Mouse (Mus musculus) cerebral cortex, adult 2 months (tissue): ENCODE measurements around the gene Schip1.

ENCODE experiments used
- WGBS: fragments of 180-500 bp; shearing (Covaris S2); methylation state at CpG from one replicate; pipeline ENCODE4 v1.1.7; 2018; 5-methylcytosine and 5-hydroxymethylcytosine counted together

The Schip1 gene

GRCm38 (mm10) chr3:68510872-68511271 lies 446.3 kb downstream of the Schip1 start:
- WGBS: 84% methylated on average over 5 of the region's 5 CpGs

GRCm38 (mm10) chr3:68511744-68512143 lies 447.1 kb downstream of the Schip1 start:
- WGBS: 65% methylated on average over 4 of the region's 4 CpGs

GRCm38 (mm10) chr3:68512327-68512726 lies 447.7 kb downstream of the Schip1 start:
- 73% methylated on average over 11 of the region's 11 CpGs for WGBS

- WGBS: 52% methylated on average over 7 of the region's 7 CpGs
Measured at GRCm38 (mm10) chr3:68513340-68514119, 448.9 kb downstream of the Schip1 start.

GRCm38 (mm10) chr3:68514120-68514497 lies 449.5 kb downstream of the Schip1 start:
- WGBS: 62% methylated on average over 3 of the region's 3 CpGs

- WGBS: 92% methylated on average over 3 of the region's 3 CpGs
Measured at GRCm38 (mm10) chr3:68514717-68515116, 450.1 kb downstream of the Schip1 start.

GRCm38 (mm10) chr3:68516393-68517081 lies 451.9 kb downstream of the Schip1 start:
- 45% methylated on average over 12 of the region's 12 CpGs for WGBS

GRCm38 (mm10) chr3:68517236-68517635 lies 452.6 kb downstream of the Schip1 start:
- WGBS: 26% methylated on average over 7 of the region's 7 CpGs

- WGBS: 90% methylated on average over 8 of the region's 8 CpGs
Measured at GRCm38 (mm10) chr3:68518041-68518440, 453.4 kb downstream of the Schip1 start.

- WGBS: 91% methylated on average over 5 of the region's 5 CpGs
Measured at GRCm38 (mm10) chr3:68518586-68518985, 454.0 kb downstream of the Schip1 start.

GRCm38 (mm10) chr3:68525361-68525878 lies 460.8 kb downstream of the Schip1 start:
- WGBS: 65% methylated on average over 10 of the region's 10 CpGs

GRCm38 (mm10) chr3:68526416-68526815 lies 461.8 kb downstream of the Schip1 start:
- 65% methylated on average over 4 of the region's 4 CpGs for WGBS

GRCm38 (mm10) chr3:68527182-68527581 lies 462.6 kb downstream of the Schip1 start:
- 67% methylated on average over 4 of the region's 4 CpGs for WGBS

GRCm38 (mm10) chr3:68531908-68532307 lies 467.3 kb downstream of the Schip1 start:
- 80% methylated on average over 4 of the region's 4 CpGs for WGBS

GRCm38 (mm10) chr3:68534571-68535051 lies 470.0 kb downstream of the Schip1 start:
- WGBS: 34% methylated on average over 7 of the region's 7 CpGs

- 67% methylated on average over 7 of the region's 7 CpGs for WGBS
Measured at GRCm38 (mm10) chr3:68535160-68535728, 470.6 kb downstream of the Schip1 start.

GRCm38 (mm10) chr3:68536071-68536470 lies 471.5 kb downstream of the Schip1 start:
- WGBS: 56% methylated on average over 3 of the region's 3 CpGs

GRCm38 (mm10) chr3:68541688-68542087 lies 477.1 kb downstream of the Schip1 start:
- WGBS: 80% methylated on average over 8 of the region's 8 CpGs

GRCm38 (mm10) chr3:68542944-68543501 lies 478.4 kb downstream of the Schip1 start:
- WGBS: 2% methylated on average over 7 of the region's 7 CpGs

GRCm38 (mm10) chr3:68544811-68545210 lies 480.2 kb downstream of the Schip1 start:
- WGBS: 76% methylated on average over 7 of the region's 7 CpGs

GRCm38 (mm10) chr3:68545898-68546297 lies 481.3 kb downstream of the Schip1 start:
- 42% methylated on average over 6 of the region's 6 CpGs for WGBS

- WGBS: 72% methylated on average over 4 of the region's 4 CpGs
Measured at GRCm38 (mm10) chr3:68555087-68555662, 490.6 kb downstream of the Schip1 start.
